Mouse (Mus musculus) gastrocnemius, adult 18-20 months (tissue): ENCODE measurements around the gene Syt7. TPM values are rescaled to one million over a fixed set of nuclear protein-coding genes. Genes with fewer than 3 reads are reported as not detected.
A peak's percentile ranks its signal among the peaks of the same experiment; 100 is the strongest.

ENCODE experiments used
- DNase-seq: peaks from one replicate; pipeline ENCODE4 v3.0.0; 2021; ENCODE audit warnings: low spot score
- long read RNA-seq, 2 experiments: library from polyadenylated mRNA; stranded (forward); transcript quantifications; one replicate each; pipeline ENCODE4 v2.0.0; 2021
- total RNA-seq, 2 experiments: library from RNA; stranded (reverse); gene quantifications; 2 replicates each; pipeline ENCODE4 v1.2.3; 2021

The Syt7 gene
- total RNA-seq = 1 to 10 TPM; 1.5 TPM
- long read RNA-seq, experiment 1, partial matches to known transcripts = 0 of 1 reads
- long read RNA-seq, experiment 1, other reads (novel, unspliced or antisense) = 1 of 1 reads
- long read RNA-seq, experiment 2, partial matches to known transcripts = 0 of 1 reads
- long read RNA-seq, experiment 2, other reads (novel, unspliced or antisense) = 1 of 1 reads

- DNase-seq = peak; percentile 89
Observed at GRCm38 (mm10) chr19:10388615-10389313, at the start of gene Syt7. Syt7 (plus strand) TSS chr19:10389090.

- no peak for DNase-seq
Observed at GRCm38 (mm10) chr19:10339271-10339670, 49.6 kb upstream of the Syt7 start.

GRCm38 (mm10) chr19:10340661-10341060 is 48.2 kb upstream of the Syt7 start:
- DNase-seq = no peak

- peak; percentile 18 for DNase-seq
Observed at GRCm38 (mm10) chr19:10341152-10341551, 47.7 kb upstream of the Syt7 start.

- peak; percentile 35 for DNase-seq
Observed at GRCm38 (mm10) chr19:10341817-10342439, 47.0 kb upstream of the Syt7 start.

- no peak for DNase-seq
Observed at GRCm38 (mm10) chr19:10343866-10344265, 45.0 kb upstream of the Syt7 start.

- DNase-seq = no peak
Observed at GRCm38 (mm10) chr19:10345696-10346095, 43.2 kb upstream of the Syt7 start.

- DNase-seq = no peak
Observed at GRCm38 (mm10) chr19:10347628-10348273, 41.1 kb upstream of the Syt7 start.

- DNase-seq = no peak
Observed at GRCm38 (mm10) chr19:10352218-10352617, 36.7 kb upstream of the Syt7 start.

GRCm38 (mm10) chr19:10354830-10355229 is 34.1 kb upstream of the Syt7 start:
- no peak for DNase-seq

GRCm38 (mm10) chr19:10356845-10357503 is 31.9 kb upstream of the Syt7 start:
- DNase-seq = no peak

- no peak for DNase-seq
Observed at GRCm38 (mm10) chr19:10359105-10359946, 29.6 kb upstream of the Syt7 start.

GRCm38 (mm10) chr19:10362473-10363129 is 26.3 kb upstream of the Syt7 start:
- no peak for DNase-seq

- no peak for DNase-seq
Observed at GRCm38 (mm10) chr19:10363869-10364268, 25.0 kb upstream of the Syt7 start.

GRCm38 (mm10) chr19:10366116-10366845 is 22.6 kb upstream of the Syt7 start:
- no peak for DNase-seq

- DNase-seq = no peak
Observed at GRCm38 (mm10) chr19:10367802-10368201, 21.1 kb upstream of the Syt7 start.

- no peak for DNase-seq
Observed at GRCm38 (mm10) chr19:10369936-10370335, 19.0 kb upstream of the Syt7 start.

- no peak for DNase-seq
Observed at GRCm38 (mm10) chr19:10373191-10373590, 15.7 kb upstream of the Syt7 start.

GRCm38 (mm10) chr19:10375260-10375659 is 13.6 kb upstream of the Syt7 start:
- DNase-seq = no peak

- no peak for DNase-seq
Observed at GRCm38 (mm10) chr19:10379978-10380377, 8.9 kb upstream of the Syt7 start.
